In genomic region chr6:14736017-14736416, GRCm38 (mm10) we compare ENCODE assay signal across 33 mouse cellular contexts. TPM values are rescaled to one million over a fixed set of nuclear protein-coding genes. Genes with fewer than 3 reads are reported as not detected.
"Had no signal": no experiment of that assay in that cellular context is flagged by ENCODE, and none has a peak within 500 bp of the region (broad histone marks: within the 10 kb centered on the region; RNA-seq: fewer than 3 reads in every experiment).

No protein-coding gene starts in this region.

- H3K4me3 ChIP-seq: gastrocnemius, adult 2 months; heart, adult 2 months; heart, embryonic 13.5 days; heart, embryonic 15.5 days; hindbrain, embryonic 13.5 days; hindbrain, embryonic 15.5 days; kidney, embryonic 15.5 days; limb, embryonic 13.5 days; limb, embryonic 15.5 days; liver, embryonic 12.5 days had no signal

- H3K4me2 ChIP-seq: heart, embryonic 11.5 days; heart, embryonic 13.5 days; heart, embryonic 15.5 days; hindbrain, embryonic 13.5 days; hindbrain, embryonic 15.5 days; kidney, embryonic 15.5 days; limb, embryonic 13.5 days; limb, embryonic 15.5 days; liver, embryonic 12.5 days had no signal

- H3K4me1 ChIP-seq: heart, embryonic 13.5 days; heart, embryonic 15.5 days; hindbrain, embryonic 13.5 days; hindbrain, embryonic 15.5 days; kidney, embryonic 15.5 days; limb, embryonic 13.5 days; limb, embryonic 15.5 days; liver, embryonic 12.5 days had no signal

- H3K27me3 ChIP-seq: heart, embryonic 13.5 days; heart, embryonic 15.5 days; hindbrain, embryonic 13.5 days; hindbrain, embryonic 15.5 days; kidney, embryonic 15.5 days; limb, embryonic 13.5 days; limb, embryonic 15.5 days; liver, embryonic 12.5 days had no signal

- H3K9ac ChIP-seq: heart, embryonic 13.5 days; heart, embryonic 15.5 days; hindbrain, embryonic 13.5 days; hindbrain, embryonic 15.5 days; kidney, embryonic 15.5 days; limb, embryonic 13.5 days; limb, embryonic 15.5 days; liver, embryonic 12.5 days; liver, embryonic 14.5 days had no signal

- H3K36me3 ChIP-seq: heart, embryonic 13.5 days; heart, embryonic 15.5 days; hindbrain, embryonic 13.5 days; hindbrain, embryonic 15.5 days; kidney, embryonic 15.5 days; limb, embryonic 13.5 days; limb, embryonic 15.5 days; liver, embryonic 12.5 days had no signal

- H3K27ac ChIP-seq: gastrocnemius, adult 2 months; heart, adult 2 months; heart, embryonic 13.5 days; heart, embryonic 15.5 days; hindbrain, embryonic 13.5 days; hindbrain, embryonic 15.5 days; hindbrain, postnatal 0 days; kidney, embryonic 15.5 days; kidney, postnatal 0 days; limb, embryonic 13.5 days; limb, embryonic 15.5 days; liver, embryonic 12.5 days; liver, embryonic 14.5 days had no signal

- DNase-seq: gastrocnemius, adult 2 months; gastrocnemius, postnatal 10 days; gastrocnemius, postnatal 25 days; heart, adult 11 months; heart, adult 2 months; heart, postnatal 14 days; heart, postnatal 36 days; kidney, adult 11 months; kidney, adult 2 months; kidney, adult 9 months; kidney, postnatal 14 days; kidney, postnatal 36 days; layer of hippocampus, adult 9-11 months; layer of hippocampus, postnatal 36 days; left cerebral cortex, postnatal 4 days had no signal

- ATAC-seq: hindbrain, postnatal 0 days; intestine, embryonic 16.5 days; liver, embryonic 12.5 days had no signal

- H3K9me3 ChIP-seq: heart, embryonic 13.5 days; heart, embryonic 15.5 days; hindbrain, embryonic 13.5 days; hindbrain, embryonic 15.5 days; kidney, embryonic 15.5 days; limb, embryonic 13.5 days; limb, embryonic 15.5 days; liver, embryonic 12.5 days had no signal

RNA-seq across cellular contexts. Expression of gene Ppp1r3a, which starts 19.1 kb away (rescaled TPM):
- polyA plus RNA-seq: hindbrain, embryonic 11.5 days; hindbrain, embryonic 13.5 days; hindbrain, embryonic 15.5 days; intestine, embryonic 14.5 days; intestine, embryonic 16.5 days; kidney, postnatal 0 days; large intestine, adult 2 months; limb, embryonic 11.5 days; liver, adult 2 months; liver, embryonic 12.5 days; liver, embryonic 14.5 days had no signal
